Mouse (Mus musculus) olfactory bulb, adult 2 months (tissue): ENCODE results near the gene Mettl7a2. TPM values are rescaled to one million over a fixed set of nuclear protein-coding genes. Genes with fewer than 3 reads are reported as not detected.

Experiments
- H3K27ac ChIP-seq: fragments of 200-500 bp; 2 replicates; pipeline ENCODE4 v1.5.1; 2012; ENCODE audit warnings: low read depth, low read length; ENCODE audit not compliant: insufficient read depth
- H3K4me1 ChIP-seq: fragments of 200-500 bp; 2 replicates; pipeline ENCODE4 v1.6.1; 2012; ENCODE audit warnings: low read length; ENCODE audit not compliant: control insufficient read depth, insufficient read depth
- H3K4me3 ChIP-seq: fragments of 200-500 bp; 2 replicates; pipeline ENCODE4 v1.5.1; 2012; ENCODE audit warnings: mild to moderate bottlenecking, low read depth, low read length, moderate library complexity; ENCODE audit not compliant: insufficient read depth
- CTCF ChIP-seq: fragments of 200-500 bp; IDR thresholded peaks from 2 replicates; pipeline ENCODE4 v1.5.1; 2012; ENCODE audit warnings: low read depth, mild to moderate bottlenecking, low read length, moderate library complexity; ENCODE audit not compliant: insufficient read depth
- POLR2A ChIP-seq: fragments of 200-500 bp; IDR thresholded peaks from 2 replicates; pipeline ENCODE4 v1.6.1; 2012; ENCODE audit warnings: mild to moderate bottlenecking, low read depth, low read length, moderate library complexity; ENCODE audit not compliant: insufficient read depth
- WGBS: fragments of 180-500 bp; shearing (Covaris S2); methylation state at CpG from one replicate; pipeline ENCODE4 v1.1.7; 2018; 5-methylcytosine and 5-hydroxymethylcytosine counted together
- polyA plus RNA-seq: library from polyadenylated mRNA; stranded (reverse); fragments of >200 nt; gene quantifications from 2 replicates; pipeline ENCODE4 v1.2.4, GENCODE M21; 2012; ENCODE audit warnings: low replicate concordance; ENCODE audit not compliant: missing spikeins, insufficient read depth, insufficient read length

Gene Mettl7a2
- polyA plus RNA-seq, 1 experiment, result not detected

DNA sequence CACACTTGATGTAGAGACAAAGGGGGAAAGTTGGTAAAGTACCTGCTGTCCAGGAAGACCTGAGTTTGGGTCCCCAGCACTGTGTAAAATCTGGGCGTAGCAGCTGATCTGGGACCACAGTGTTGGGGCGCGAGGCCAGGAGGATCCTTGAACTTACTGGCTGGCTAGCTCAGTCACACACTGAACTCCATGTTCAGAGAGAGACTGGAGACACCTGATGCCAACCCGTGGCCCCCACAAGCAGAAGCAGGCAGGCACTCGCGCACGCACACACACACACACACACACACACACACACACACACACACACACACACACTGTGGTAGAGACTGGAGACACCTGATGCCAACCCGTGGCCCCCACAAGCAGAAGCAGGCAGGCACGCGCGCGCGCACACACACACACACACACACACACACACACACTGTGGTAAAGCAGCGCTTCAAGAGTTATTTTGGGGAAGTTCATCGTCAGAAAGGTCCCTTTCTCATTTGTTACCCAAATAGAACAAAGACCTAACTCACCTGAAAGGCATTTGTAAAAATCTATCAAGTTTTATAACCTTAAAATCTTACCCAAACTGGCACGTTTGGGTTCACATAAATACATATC, 35.3 kb downstream of the Mettl7a2 start:
- H3K27ac ChIP-seq, result no peak overlapping the region
- 83% methylated on average over 16 of the region's 16 CpGs for WGBS
- H3K4me1 ChIP-seq, result 0 out of 2 replicates have a peak, but pooled peaks cover 4% of the 10 kb centered on the region
- TF ChIP-seq CTCF (no peak), POLR2A (no peak)
- no peak overlapping the region for H3K4me3 ChIP-seq

DNA sequence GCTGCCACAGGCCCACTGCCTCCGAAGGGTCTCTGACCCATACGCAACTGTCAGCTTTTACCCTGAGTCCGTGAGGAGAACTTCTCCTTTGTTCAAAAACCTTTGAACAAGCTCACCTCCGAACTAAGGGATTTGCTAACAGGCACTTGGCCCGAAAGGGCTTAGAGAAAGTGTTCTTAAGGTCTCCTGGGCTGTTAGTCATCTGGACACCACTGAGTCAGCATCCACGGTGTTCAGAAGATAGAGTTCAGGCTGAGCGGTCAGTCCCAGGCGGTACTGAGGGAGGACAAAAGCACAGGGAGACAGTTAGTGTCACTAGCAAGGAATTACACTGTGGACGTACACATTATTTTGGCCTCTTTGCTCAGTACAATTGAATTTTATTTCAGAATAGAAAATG, 35.9 kb downstream of the Mettl7a2 start:
- Histone ChIP-seq H3K4me3 (no peak overlapping the region), H3K27ac (no peak overlapping the region), H3K4me1 (0 out of 2 replicates have a peak, but pooled peaks cover 3% of the 10 kb centered on the region)
- TF ChIP-seq POLR2A (no peak), CTCF (no peak)
- WGBS, result 70% methylated on average over 9 of the region's 9 CpGs

- Histone ChIP-seq H3K27ac (no peak overlapping the region), H3K4me3 (no peak overlapping the region), H3K4me1 (no peaks in the 10 kb centered on the region)
- TF ChIP-seq POLR2A (no peak), CTCF (no peak)
- WGBS, result 80% methylated on average over 7 of the region's 7 CpGs
These were observed 38.1 kb downstream of the Mettl7a2 start for GRCm38 (mm10) chr15:100391066-100391465.

- TF ChIP-seq CTCF (no peak), POLR2A (no peak)
- no peaks in the 10 kb centered on the region for H3K4me1 ChIP-seq
- WGBS, result 95% methylated on average over 7 of the region's 7 CpGs
- H3K4me3 ChIP-seq, result no peak overlapping the region
- H3K27ac ChIP-seq, result no peak overlapping the region; the same call in 1 of the 2 replicates
These were observed 38.6 kb downstream of the Mettl7a2 start for GRCm38 (mm10) chr15:100391599-100391998.

- no peak overlapping the region for H3K27ac ChIP-seq
- WGBS, result 83% methylated on average over 11 of the region's 11 CpGs
- no peak overlapping the region for H3K4me3 ChIP-seq
- no peak for TF ChIP-seq POLR2A
- no peak for TF ChIP-seq CTCF
- H3K4me1 ChIP-seq, result no peaks in the 10 kb centered on the region
These were observed 40.0 kb downstream of the Mettl7a2 start for GRCm38 (mm10) chr15:100393016-100393415.

- Histone ChIP-seq H3K27ac (no peak overlapping the region), H3K4me1 (no peaks in the 10 kb centered on the region), H3K4me3 (no peak overlapping the region)
- TF ChIP-seq CTCF (no peak), POLR2A (no peak)
- 95% methylated on average over 3 of the region's 3 CpGs for WGBS
These were observed 42.6 kb downstream of the Mettl7a2 start for GRCm38 (mm10) chr15:100395561-100395960.

GRCm38 (mm10) chr15:100400592-100401250, 47.7 kb downstream of the Mettl7a2 start:
- 84% methylated on average over 16 of the region's 16 CpGs for WGBS
- Histone ChIP-seq H3K4me3 (no peak overlapping the region), H3K4me1 (no peaks in the 10 kb centered on the region), H3K27ac (no peak overlapping the region)
- TF ChIP-seq POLR2A, result no peak
- TF ChIP-seq CTCF, result no peak

- 89% methylated on average over 4 of the region's 4 CpGs for WGBS
- no peak overlapping the region for H3K27ac ChIP-seq
- TF ChIP-seq POLR2A, result no peak
- no peak for TF ChIP-seq CTCF
- no peaks in the 10 kb centered on the region for H3K4me1 ChIP-seq
- no peak overlapping the region for H3K4me3 ChIP-seq
These were observed 48.8 kb downstream of the Mettl7a2 start for GRCm38 (mm10) chr15:100401811-100402210.

- no peak overlapping the region for H3K27ac ChIP-seq
- no peak for TF ChIP-seq POLR2A
- TF ChIP-seq CTCF, result no peak
- 95% methylated on average over 14 of the region's 14 CpGs for WGBS
- no peaks in the 10 kb centered on the region for H3K4me1 ChIP-seq
- H3K4me3 ChIP-seq, result no peak overlapping the region
These were observed 49.3 kb downstream of the Mettl7a2 start for GRCm38 (mm10) chr15:100402347-100402746.

GRCm38 (mm10) chr15:100402798-100403197, 49.8 kb downstream of the Mettl7a2 start:
- Histone ChIP-seq H3K4me3 (no peak overlapping the region), H3K27ac (no peak overlapping the region), H3K4me1 (no peaks in the 10 kb centered on the region)
- TF ChIP-seq POLR2A, result no peak
- TF ChIP-seq CTCF, result no peak
- WGBS, result 86% methylated on average over 4 of the region's 4 CpGs
